Mouse (Mus musculus): Measurements from ENCODE around the gene Lrrc9.

DNA sequence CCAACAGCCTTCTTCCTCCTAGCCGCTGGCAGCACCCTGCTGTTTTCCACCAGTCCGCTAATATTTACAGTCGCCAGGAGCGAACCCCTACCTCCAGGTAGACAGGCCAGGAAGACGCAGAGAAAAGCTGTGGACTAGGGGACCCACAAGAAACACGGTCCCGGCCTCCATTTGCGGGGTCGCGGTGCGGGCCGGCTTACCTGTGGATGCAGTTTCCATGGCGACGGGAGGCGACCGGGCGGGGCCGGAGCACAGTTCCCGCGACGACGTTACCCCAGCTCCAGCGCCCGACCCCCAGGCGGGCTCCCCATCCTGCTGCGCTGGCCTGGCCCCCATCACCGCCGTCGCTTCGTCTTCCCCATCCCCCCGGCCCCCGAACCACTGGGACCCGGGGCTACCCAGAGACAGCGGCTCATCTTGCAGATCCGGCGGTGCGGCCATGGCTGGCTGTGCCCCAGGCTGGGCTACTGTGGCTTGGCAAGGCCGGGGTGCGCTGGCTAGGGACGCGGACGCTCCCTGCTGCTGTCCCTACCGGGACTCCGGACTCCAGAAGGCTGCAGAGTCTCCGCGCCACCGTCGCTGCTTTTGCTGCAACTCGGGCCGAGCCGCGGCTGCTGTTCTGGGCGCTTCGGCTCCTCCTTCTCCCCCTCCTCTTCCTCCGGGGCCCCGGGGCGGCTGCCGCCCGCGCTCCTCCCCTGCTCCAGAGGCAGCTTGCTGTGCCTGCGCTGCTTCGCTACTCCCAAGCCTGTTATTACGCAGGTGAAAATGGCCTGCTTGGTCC lies 33.4 kb upstream of the Lrrc9 start:
- TF ChIP-seq POLR2A (IDR thresholded peaks at IDR 0.05; ENCODE audit: insufficient read length, low read depth) (no peak), MYOD1 (IDR thresholded peaks at IDR 0.05; ENCODE audit: control insufficient read depth in 1 of 3, insufficient read length in 2 of 3, low read depth in 2 of 3) (no peak), REST (IDR thresholded peaks at IDR 0.05; ENCODE audit: insufficient read depth, insufficient read length) (no peak), MYOG (IDR thresholded peaks at IDR 0.05; ENCODE audit: control insufficient read depth in 1 of 3, insufficient read depth in 1 of 3, insufficient read length in 2 of 3, low read depth in 2 of 3) (no peak), CEBPB (IDR thresholded peaks at IDR 0.05; ENCODE audit: insufficient read depth, poor library complexity, severe bottlenecking) (no peak), MAX (IDR thresholded peaks at IDR 0.05; ENCODE audit: low read depth) (no peak), USF1 (IDR thresholded peaks at IDR 0.05; ENCODE audit: low read depth) (no peak), TCF12 (IDR thresholded peaks at IDR 0.05; ENCODE audit: insufficient read depth, poor library complexity, severe bottlenecking) (no peak), E2F4 (IDR thresholded peaks at IDR 0.05; ENCODE audit: insufficient read depth) (no peak), POLR2AphosphoS2 (IDR thresholded peaks at IDR 0.05; ENCODE audit: insufficient read length, low read depth) (no peak)

All from myocyte (in vitro differentiated cells).